Mouse (Mus musculus) c-Kit-positive CD71-positive TER-119-negative erythroid progenitor cells, embryonic 14.5 days (primary cell): ENCODE results near the gene Ppp1r26.

Experiments used
- DNase-seq: peaks from one replicate; pipeline ENCODE4 v3.0.0-alpha.2; 2013; ENCODE audit warnings: low read depth

The Ppp1r26 gene

DNA sequence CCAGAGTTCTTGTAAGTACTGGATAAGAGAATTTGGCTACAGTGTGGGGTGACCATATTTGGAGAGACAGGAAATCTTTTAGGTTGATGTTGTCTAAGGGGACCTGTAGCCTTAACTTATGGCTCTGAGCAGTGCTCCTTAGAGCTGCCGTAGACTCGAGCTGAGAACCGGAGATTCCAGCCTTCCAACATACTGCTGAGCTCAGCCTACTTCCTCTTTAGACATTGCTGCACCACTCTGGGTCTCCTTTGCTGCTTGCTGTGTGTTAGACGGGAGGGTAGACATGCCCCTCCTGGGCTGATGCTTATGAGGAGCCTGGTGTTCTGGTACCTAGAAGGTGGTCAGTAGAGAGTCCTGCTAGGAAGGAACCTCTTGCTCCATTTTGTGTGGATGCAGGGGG is 51.8 kb downstream of the Ppp1r26 start:
- no peak for DNase-seq

DNA sequence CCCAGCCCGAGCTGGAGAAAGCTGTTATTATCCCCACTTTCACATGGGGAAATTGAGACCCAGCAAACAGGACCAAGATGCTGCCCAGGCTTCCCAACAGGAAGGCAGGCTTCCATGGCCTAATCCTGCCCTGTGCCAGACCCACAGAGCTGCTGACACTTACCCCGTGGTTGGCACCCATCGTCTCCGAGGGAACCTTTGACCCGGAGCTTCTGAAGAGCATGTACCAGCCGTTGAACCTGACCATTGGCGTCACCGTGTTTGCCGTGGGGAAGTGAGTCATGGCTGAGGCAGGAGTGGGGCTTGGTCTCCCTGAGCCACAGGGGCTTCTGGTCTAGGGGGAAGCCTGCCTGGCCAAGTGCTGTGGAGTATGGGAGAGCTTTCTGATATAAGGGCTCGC is 56.4 kb downstream of the Ppp1r26 start:
- no peak for DNase-seq

GRCm38 (mm10) chr2:28504676-28505075 is 58.1 kb downstream of the Ppp1r26 start:
- DNase-seq: no peak
